Mouse (Mus musculus) kidney, postnatal 10 days (tissue): ENCODE results near the gene Fam83f.

Experiments used
- DNase-seq: peaks from one replicate; pipeline ENCODE4 v3.0.0; 2021; ENCODE audit warnings: mixed read lengths

Gene Fam83f

GRCm38 (mm10) chr15:80744667-80745422, 73.2 kb downstream of the Fam83f start:
- no peak for DNase-seq

- DNase-seq = no peak
Observed at GRCm38 (mm10) chr15:80748979-80749378, 77.3 kb downstream of the Fam83f start.
